Mouse (Mus musculus) thymus, adult 2 months (tissue): Measurements from ENCODE around the gene Adamts1.

Source experiments
- CTCF ChIP-seq: fragments of 200-500 bp; IDR thresholded peaks from 2 replicates; pipeline ENCODE4 v1.5.1; 2012; ENCODE audit warnings: mild to moderate bottlenecking, control low read depth, low read length, moderate library complexity, borderline replicate concordance; ENCODE audit not compliant: control insufficient read depth, poor library complexity, insufficient read depth; ENCODE audit errors: extremely low read depth
- POLR2A ChIP-seq: fragments of 200-500 bp; IDR thresholded peaks from 2 replicates; pipeline ENCODE4 v1.6.1; 2012; ENCODE audit warnings: mild to moderate bottlenecking, low read length, control low read depth, moderate library complexity; ENCODE audit not compliant: control insufficient read depth, poor library complexity, insufficient read depth; ENCODE audit errors: extremely low read depth

DNA sequence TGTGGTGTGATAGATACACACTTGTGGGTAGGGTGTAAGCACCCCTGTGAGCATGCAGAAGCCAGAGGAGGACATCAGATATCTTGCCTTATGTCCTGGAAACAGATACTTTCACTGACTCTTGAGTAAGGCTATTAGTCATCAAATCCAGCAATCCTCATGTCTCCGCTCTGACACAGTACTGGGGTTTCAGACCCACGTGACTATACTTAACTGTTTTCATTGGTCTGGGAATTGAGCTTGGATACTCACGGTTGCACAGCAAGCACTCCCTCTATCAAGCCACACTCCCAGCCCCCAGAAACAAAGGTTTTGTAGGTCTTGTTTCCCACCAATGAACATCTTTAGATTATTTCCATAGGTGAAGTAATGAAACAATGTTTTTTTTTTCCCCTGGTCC, 56.5 kb downstream of the Adamts1 start:
- TF ChIP-seq CTCF (no peak), POLR2A (no peak)
